Mouse (Mus musculus) testis, adult 2 months (tissue): ENCODE data around the gene Adgra1. TPM values are rescaled to one million over a fixed set of nuclear protein-coding genes. Genes with fewer than 3 reads are reported as not detected.

ENCODE experiments used
- H3K27ac ChIP-seq: fragments of 200-500 bp; 2 replicates; pipeline ENCODE4 v1.5.1; 2012; ENCODE audit warnings: low read depth, low read length; ENCODE audit not compliant: control insufficient read depth, insufficient read depth
- H3K27me3 ChIP-seq: fragments of 200-500 bp; 2 replicates; pipeline ENCODE4 v1.6.1; 2012; ENCODE audit warnings: mild to moderate bottlenecking, low read length, moderate library complexity; ENCODE audit not compliant: control insufficient read depth, insufficient read depth
- H3K36me3 ChIP-seq: fragments of 200-500 bp; 2 replicates; pipeline ENCODE4 v1.6.1; 2012; ENCODE audit warnings: mild to moderate bottlenecking, low read length; ENCODE audit not compliant: control insufficient read depth, insufficient read depth
- H3K4me1 ChIP-seq: fragments of 200-500 bp; 2 replicates; pipeline ENCODE4 v1.6.1; 2012; ENCODE audit warnings: low read length; ENCODE audit not compliant: control insufficient read depth, insufficient read depth
- H3K4me3 ChIP-seq: fragments of 200-500 bp; 2 replicates; pipeline ENCODE4 v1.5.1; 2012; ENCODE audit warnings: low read depth, mild to moderate bottlenecking, low read length, moderate library complexity, mixed read lengths; ENCODE audit not compliant: control insufficient read depth
- CTCF ChIP-seq: fragments of 200-500 bp; IDR thresholded peaks from 2 replicates; pipeline ENCODE4 v1.5.1; 2012; ENCODE audit warnings: low read depth, mild to moderate bottlenecking, inconsistent platforms, low read length, moderate library complexity; ENCODE audit not compliant: control insufficient read depth, insufficient read depth, insufficient replicate concordance
- POLR2A ChIP-seq: fragments of 200-500 bp; IDR thresholded peaks from 2 replicates; pipeline ENCODE4 v1.6.1; 2012; ENCODE audit warnings: low read depth, mild to moderate bottlenecking, inconsistent platforms, low read length, moderate library complexity; ENCODE audit not compliant: control insufficient read depth
- polyA plus RNA-seq: library from polyadenylated mRNA; depleted of rRNA; stranded (reverse); fragments of >200 nt; gene quantifications from 2 replicates; pipeline ENCODE4 v1.2.3, GENCODE M21; 2012; rRNA removed

Adgra1 gene
- polyA plus RNA-seq, 1 experiment, result 0.43 TPM

DNA sequence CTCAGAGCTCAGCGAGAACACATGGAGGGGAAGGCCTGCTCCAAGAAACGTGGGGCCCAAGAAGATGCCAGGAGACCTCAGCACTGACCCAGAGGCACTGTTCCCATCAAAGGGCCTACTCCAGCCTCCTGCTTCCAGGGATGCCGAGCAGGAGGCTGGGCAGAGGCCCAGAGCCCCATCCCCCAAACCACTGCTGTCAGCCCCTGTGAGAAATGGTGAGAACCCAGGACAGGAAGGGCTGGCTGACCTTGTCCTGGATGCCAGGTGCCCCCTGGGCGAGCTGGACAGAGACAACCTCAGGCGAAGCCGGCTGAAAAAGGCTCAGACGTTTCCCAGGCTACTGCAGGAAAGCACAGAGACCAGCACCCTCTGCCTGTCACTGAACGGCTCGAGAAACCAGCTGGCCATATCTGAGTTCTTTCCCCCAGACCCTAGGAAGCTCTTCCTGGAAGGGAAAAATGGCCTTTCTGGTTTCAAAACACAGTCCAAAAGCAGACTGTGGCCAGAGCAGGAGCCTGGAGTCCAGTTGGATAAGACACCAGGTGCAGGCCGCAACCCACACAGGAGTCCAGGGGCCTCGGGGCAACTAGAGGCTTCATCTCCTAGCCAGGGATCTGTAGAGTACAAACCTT lies 76.3 kb downstream of the Adgra1 start:
- no peak for TF ChIP-seq POLR2A
- no peak for TF ChIP-seq CTCF
- H3K4me1 ChIP-seq, result peaks cover 8% of the 10 kb centered on the region
- H3K36me3 ChIP-seq, result no peaks in the 10 kb centered on the region
- H3K4me3 ChIP-seq, result no peak overlapping the region
- H3K27me3 ChIP-seq, result no peaks in the 10 kb centered on the region; the same call in 1 of the 2 replicates
- H3K27ac ChIP-seq, result no peak overlapping the region

DNA sequence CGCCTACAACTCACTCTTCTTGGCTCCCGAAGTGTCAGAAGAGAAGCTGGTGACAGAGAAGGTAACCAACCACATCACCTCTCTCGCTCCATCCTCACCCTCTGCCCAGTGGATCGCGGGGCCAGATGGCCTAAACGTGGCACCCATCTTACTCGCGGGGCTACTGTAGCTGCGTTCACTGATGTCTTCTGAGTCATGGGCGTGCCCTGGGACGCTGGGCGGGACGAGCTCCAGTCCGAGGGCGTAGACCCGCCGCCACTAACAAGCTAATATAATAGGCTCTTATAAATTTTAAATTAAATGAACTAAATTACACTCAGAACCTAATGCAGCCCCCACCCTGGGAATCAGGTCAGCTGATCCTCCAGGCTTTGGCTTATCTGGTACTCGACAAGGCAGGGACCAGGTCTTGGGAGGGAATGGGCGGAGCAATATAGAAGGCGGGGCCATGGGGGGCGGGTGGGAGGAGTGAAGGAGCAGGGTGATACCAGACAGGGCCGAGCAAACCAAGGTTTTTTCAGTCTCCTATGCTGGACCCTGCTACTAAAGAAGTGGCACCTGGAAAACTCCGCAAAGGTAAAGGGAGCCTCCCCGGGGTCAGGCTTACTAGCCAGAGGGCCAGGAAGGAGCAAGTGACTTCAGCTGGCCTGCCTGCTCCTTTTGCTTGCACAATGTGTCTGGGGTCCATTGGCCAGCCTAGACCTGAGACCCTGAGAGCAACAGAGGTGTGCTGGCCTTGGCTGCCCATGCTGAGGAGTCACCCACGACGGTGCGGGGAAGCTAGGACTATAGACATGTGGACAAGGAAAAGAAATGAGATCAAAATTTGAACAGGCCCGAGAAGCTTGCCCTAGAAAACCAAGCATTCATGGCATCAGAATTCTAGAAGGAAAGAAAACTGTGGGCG lies 80.4 kb downstream of the Adgra1 start:
- H3K27me3 ChIP-seq, result no peaks in the 10 kb centered on the region; the same call in 1 of the 2 replicates
- H3K27ac ChIP-seq, result peak overlapping the region; percentile 39; the same call in 1 of the 2 replicates
- no peak for TF ChIP-seq POLR2A
- no peak for TF ChIP-seq CTCF
- peaks cover 6% of the 10 kb centered on the region for H3K4me1 ChIP-seq
- no peaks in the 10 kb centered on the region for H3K36me3 ChIP-seq
- H3K4me3 ChIP-seq, result peak overlapping the region; percentile 57

DNA sequence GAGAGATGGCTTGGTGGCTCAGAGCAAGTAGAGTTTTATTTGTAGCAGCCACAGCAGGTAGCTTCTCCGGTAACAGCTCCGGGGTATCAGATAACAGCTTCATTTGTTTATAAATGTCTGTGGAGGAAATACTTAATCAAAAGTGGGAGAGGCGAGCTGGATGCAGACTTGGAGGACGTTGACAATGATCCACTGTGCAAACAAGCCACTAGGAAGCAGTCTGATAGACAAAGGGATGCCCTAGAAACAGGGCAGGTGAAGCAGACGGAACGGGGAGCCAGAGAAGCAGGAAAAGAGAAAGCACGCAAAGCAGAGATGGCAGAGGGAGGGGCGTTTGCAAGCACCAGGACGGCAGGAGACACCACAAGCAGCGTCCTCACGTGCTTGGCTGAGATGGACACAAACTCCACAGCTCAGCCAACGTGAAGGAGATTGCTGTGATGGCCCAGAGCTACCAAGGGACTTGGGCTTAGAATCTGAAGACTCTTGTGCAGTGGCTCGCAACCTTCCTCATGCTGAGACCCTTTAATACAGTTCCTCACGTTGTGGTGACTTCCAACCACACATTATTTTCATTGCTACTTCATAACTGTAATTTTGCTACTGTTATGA lies 81.8 kb downstream of the Adgra1 start:
- Histone ChIP-seq H3K27ac (no peak overlapping the region), H3K4me3 (no peak overlapping the region), H3K27me3 (no peaks in the 10 kb centered on the region; the same call in 1 of the 2 replicates)

DNA sequence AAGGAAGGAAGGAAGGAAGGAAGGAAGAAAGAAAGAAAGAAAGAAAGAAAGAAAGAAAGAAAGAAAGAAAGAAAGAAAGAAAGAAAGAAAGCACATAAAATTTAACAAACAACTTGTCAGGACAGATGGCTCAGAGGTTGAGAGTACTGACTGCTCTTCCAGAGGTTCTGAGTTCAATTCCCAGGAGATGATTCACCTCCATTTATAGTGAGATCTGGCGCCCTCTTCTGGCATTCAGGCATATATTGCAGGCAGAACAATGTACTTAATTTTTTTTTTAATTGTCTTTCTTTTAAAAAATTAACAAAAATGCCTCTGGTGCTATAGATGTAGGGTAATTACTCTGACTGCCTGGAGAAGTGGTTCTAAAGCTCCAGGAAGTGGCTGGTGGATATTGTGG lies 82.4 kb downstream of the Adgra1 start:
- Histone ChIP-seq H3K4me1 (peaks cover 6% of the 10 kb centered on the region), H3K27me3 (no peaks in the 10 kb centered on the region; the same call in 1 of the 2 replicates), H3K36me3 (no peaks in the 10 kb centered on the region), H3K4me3 (no peak overlapping the region), H3K27ac (no peak overlapping the region)
- TF ChIP-seq CTCF (no peak), POLR2A (no peak)

More for the DNA sequence above, 81.8 kb downstream of the Adgra1 start:
- H3K36me3 ChIP-seq, result no peaks in the 10 kb centered on the region
- peaks cover 6% of the 10 kb centered on the region for H3K4me1 ChIP-seq
- TF ChIP-seq CTCF (no peak), POLR2A (no peak; the same call in 1 of the 2 replicates)

DNA sequence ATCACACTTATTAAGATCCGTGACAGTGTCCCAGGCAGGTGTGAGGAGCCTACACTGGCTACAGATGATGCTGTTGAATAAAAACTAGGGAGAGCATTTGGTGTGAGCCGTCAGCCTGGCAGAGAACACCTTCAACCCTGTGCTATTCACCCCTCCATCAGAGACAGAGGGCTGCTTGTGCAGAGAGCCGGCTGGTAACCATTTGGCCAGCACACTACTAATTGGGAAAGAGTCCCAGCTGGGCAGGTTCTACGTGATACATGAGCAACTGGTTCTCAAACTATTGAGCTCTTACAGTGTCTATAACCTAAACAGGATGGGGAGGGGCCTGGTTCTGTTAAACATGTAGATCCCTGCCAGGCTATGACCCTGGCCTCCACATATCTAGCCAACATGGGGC lies 84.3 kb downstream of the Adgra1 start:
- Histone ChIP-seq H3K4me3 (no peak overlapping the region), H3K27ac (no peak overlapping the region), H3K4me1 (peaks cover 6% of the 10 kb centered on the region), H3K36me3 (no peaks in the 10 kb centered on the region), H3K27me3 (no peaks in the 10 kb centered on the region; the same call in 1 of the 2 replicates)
- TF ChIP-seq POLR2A (no peak), CTCF (no peak)

Other genes with a start within 250 kb of the Adgra1 start
- gene Cfap46, start 150.4 kb upstream of the Adgra1 start, polyA plus RNA-seq, result 93.5 and 94.6 TPM in 2 replicates
- 3.6 and 3.9 TPM in 2 replicates for gene Kndc1, start 60.5 kb downstream of the Adgra1 start, polyA plus RNA-seq
- 1.5 and 2.1 TPM in 2 replicates for gene Utf1, start 109.6 kb downstream of the Adgra1 start, polyA plus RNA-seq
- gene 6430531B16Rik, start 144.6 kb downstream of the Adgra1 start, polyA plus RNA-seq, result 108 and 114 TPM in 2 replicates
- gene Adam8, start 158.4 kb downstream of the Adgra1 start, polyA plus RNA-seq, result 6.9 and 7.0 TPM in 2 replicates
- gene Zfp511, start 202.2 kb downstream of the Adgra1 start, polyA plus RNA-seq, result 57.7 and 58.9 TPM in 2 replicates
- 60.3 and 67.5 TPM in 2 replicates for gene Tubgcp2, start 202.5 kb downstream of the Adgra1 start, polyA plus RNA-seq
- gene Msx3, start 214.9 kb downstream of the Adgra1 start, polyA plus RNA-seq, result 0.12 TPM in 1 of 2 replicates, not detected in the other
- gene Caly, start 248.4 kb downstream of the Adgra1 start, polyA plus RNA-seq, result 3.7 and 4.6 TPM in 2 replicates